Mouse (Mus musculus) MN1 (cell line): ENCODE data around the gene Rapgef3.

Experiments used
- DNase-seq: peaks from one replicate; pipeline ENCODE4 v3.0.0-alpha.2; 2016; ENCODE audit warnings: low spot score

The Rapgef3 gene

GRCm38 (mm10) chr15:97767280-97768186, at the start of gene Rapgef3:
Rapgef3 (minus strand) TSS chr15:97767972.
- DNase-seq = peak; percentile 90

- no peak for DNase-seq
Measured at GRCm38 (mm10) chr15:97816199-97816994, 48.6 kb upstream of the Rapgef3 start.

GRCm38 (mm10) chr15:97815254-97815653, 47.5 kb upstream of the Rapgef3 start:
- DNase-seq = no peak

- peak; percentile 65 for DNase-seq
Measured at GRCm38 (mm10) chr15:97814703-97815102, 46.9 kb upstream of the Rapgef3 start.

GRCm38 (mm10) chr15:97813452-97814204, 45.9 kb upstream of the Rapgef3 start:
- DNase-seq = peak; percentile 87

- DNase-seq = no peak
Measured at GRCm38 (mm10) chr15:97812875-97813274, 45.1 kb upstream of the Rapgef3 start.

GRCm38 (mm10) chr15:97812126-97812525, 44.4 kb upstream of the Rapgef3 start:
- peak; percentile 95 for DNase-seq

- DNase-seq = no peak
Measured at GRCm38 (mm10) chr15:97811307-97811706, 43.5 kb upstream of the Rapgef3 start.

- DNase-seq = no peak
Measured at GRCm38 (mm10) chr15:97810399-97810798, 42.6 kb upstream of the Rapgef3 start.

- peak; percentile 57 for DNase-seq
Measured at GRCm38 (mm10) chr15:97809942-97810341, 42.2 kb upstream of the Rapgef3 start.

- no peak for DNase-seq
Measured at GRCm38 (mm10) chr15:97809206-97809605, 41.4 kb upstream of the Rapgef3 start.

- DNase-seq = no peak
Measured at GRCm38 (mm10) chr15:97808532-97808931, 40.8 kb upstream of the Rapgef3 start.

- no peak for DNase-seq
Measured at GRCm38 (mm10) chr15:97807867-97808266, 40.1 kb upstream of the Rapgef3 start.

GRCm38 (mm10) chr15:97802575-97802974, 34.8 kb upstream of the Rapgef3 start:
- DNase-seq = no peak

GRCm38 (mm10) chr15:97801811-97802210, 34.0 kb upstream of the Rapgef3 start:
- no peak for DNase-seq

GRCm38 (mm10) chr15:97800853-97801252, 33.1 kb upstream of the Rapgef3 start:
- no peak for DNase-seq

GRCm38 (mm10) chr15:97799446-97799845, 31.7 kb upstream of the Rapgef3 start:
- no peak for DNase-seq

- DNase-seq = no peak
Measured at GRCm38 (mm10) chr15:97798134-97798533, 30.4 kb upstream of the Rapgef3 start.

GRCm38 (mm10) chr15:97796674-97797310, 29.0 kb upstream of the Rapgef3 start:
- no peak for DNase-seq

- DNase-seq = no peak
Measured at GRCm38 (mm10) chr15:97795559-97796235, 27.9 kb upstream of the Rapgef3 start.

GRCm38 (mm10) chr15:97794268-97794667, 26.5 kb upstream of the Rapgef3 start:
- no peak for DNase-seq
